9 mouse cellular contexts compared by ENCODE assay signal in genomic region chr7:47131840-47132179, GRCm38 (mm10). TPM values are rescaled to one million over a fixed set of nuclear protein-coding genes. Genes with fewer than 3 reads are reported as not detected.
DNase-seq lines count a peak whose midpoint lies in the region; ATAC-seq and TF ChIP-seq lines count a peak whose summit lies in the region.
"Had no signal": no experiment of that assay in that cellular context is flagged by ENCODE, and none has a peak within 500 bp of the region (broad histone marks: within the 10 kb centered on the region; RNA-seq: fewer than 3 reads in every experiment).

No protein-coding gene starts in this region.

- no peak for DNase-seq in kidney, postnatal 0 days (ENCODE audit: low spot score)
- no peak for DNase-seq in kidney, adult 18-20 months
- DNase-seq in adipocyte (ENCODE audit: low spot score) = no peak
- no peak for DNase-seq in left cerebral cortex, postnatal 25 days (ENCODE audit: low spot score in 2 of 2)
- DNase-seq in urinary bladder, postnatal 36 days (ENCODE audit: low spot score in 2 of 2) = no peak

- peak overlapping the region; percentile 56 for H3K4me3 ChIP-seq in kidney, postnatal 0 days (replicated peaks; ENCODE audit: low read depth, low read length)
- H3K4me3 ChIP-seq in embryonic facial prominence, embryonic 15.5 days (replicated peaks) = peak overlapping the region; percentile 53
- peak overlapping the region; percentile 65 for H3K4me3 ChIP-seq in intestine, embryonic 16.5 days (ENCODE audit: low read length)
- peak overlapping the region; percentile 67 for H3K4me3 ChIP-seq in neural tube, embryonic 12.5 days

- peaks cover 32% of the 10 kb centered on the region for H3K27me3 ChIP-seq in kidney, postnatal 0 days (ENCODE audit: insufficient read depth, low read length)
- peaks cover 62% of the 10 kb centered on the region for H3K27me3 ChIP-seq in embryonic facial prominence, embryonic 15.5 days
- H3K27me3 ChIP-seq in intestine, embryonic 16.5 days (replicated peaks; ENCODE audit: control insufficient read depth, insufficient read depth, low read length) = peaks cover 46% of the 10 kb centered on the region
- peaks cover 28% of the 10 kb centered on the region for H3K27me3 ChIP-seq in neural tube, embryonic 12.5 days (replicated peaks)

- H3K4me1 ChIP-seq in kidney, postnatal 0 days (replicated peaks; ENCODE audit: insufficient read depth, low read length) = peaks cover 9% of the 10 kb centered on the region; the same call in 1 of the 2 replicates
- peaks cover 19% of the 10 kb centered on the region for H3K4me1 ChIP-seq in embryonic facial prominence, embryonic 15.5 days
- peaks cover 12% of the 10 kb centered on the region; the same call in 1 of the 2 replicates for H3K4me1 ChIP-seq in intestine, embryonic 16.5 days (ENCODE audit: control insufficient read depth, insufficient read depth, low read length)
- 0 out of 2 replicates have a peak, but pooled peaks cover 13% of the 10 kb centered on the region for H3K4me1 ChIP-seq in neural tube, embryonic 12.5 days

- H3K36me3 ChIP-seq in kidney, postnatal 0 days (ENCODE audit: insufficient read depth, low read length) = no peaks in the 10 kb centered on the region
- H3K36me3 ChIP-seq in embryonic facial prominence, embryonic 15.5 days = no peaks in the 10 kb centered on the region
- H3K36me3 ChIP-seq in intestine, embryonic 16.5 days (ENCODE audit: control insufficient read depth, insufficient read depth, low read length) = no peaks in the 10 kb centered on the region
- H3K36me3 ChIP-seq in neural tube, embryonic 12.5 days = no peaks in the 10 kb centered on the region

- intact Hi-C loops in left cerebral cortex, postnatal 25 days (cut with DNase I) = loop anchor here (2.0 kb wide), 1 partner anchor 19 kb away; no protein-coding TSS in a partner anchor

- H3K9me3 ChIP-seq in kidney, postnatal 0 days (replicated peaks; ENCODE audit: low read length) = no peaks in the 10 kb centered on the region
- H3K9me3 ChIP-seq in embryonic facial prominence, embryonic 15.5 days (replicated peaks) = no peaks in the 10 kb centered on the region
- no peaks in the 10 kb centered on the region for H3K9me3 ChIP-seq in intestine, embryonic 16.5 days (ENCODE audit: control insufficient read depth, low read length)
- no peaks in the 10 kb centered on the region for H3K9me3 ChIP-seq in neural tube, embryonic 12.5 days

- peak overlapping the region; percentile 50 for H3K9ac ChIP-seq in kidney, postnatal 0 days (ENCODE audit: low read depth, low read length)
- peak overlapping the region; percentile 10; the same call in 1 of the 2 replicates for H3K9ac ChIP-seq in embryonic facial prominence, embryonic 15.5 days
- 0 out of 2 replicates have a peak overlapping the region, but pooled peaks have one; percentile 58 for H3K9ac ChIP-seq in intestine, embryonic 16.5 days (ENCODE audit: low read depth, low read length)
- peak overlapping the region; percentile 82 for H3K9ac ChIP-seq in neural tube, embryonic 12.5 days

- no peak overlapping the region for H3K27ac ChIP-seq in kidney, postnatal 0 days
- no peak overlapping the region for H3K27ac ChIP-seq in embryonic facial prominence, embryonic 15.5 days (replicated peaks)
- no peak overlapping the region for H3K27ac ChIP-seq in intestine, embryonic 16.5 days (ENCODE audit: low read length)
- H3K27ac ChIP-seq in neural tube, embryonic 12.5 days = no peak overlapping the region

- under 1% methylated on average over 15 of the region's 15 CpGs for WGBS in kidney, postnatal 0 days
- 1% methylated on average over 15 of the region's 15 CpGs for WGBS in embryonic facial prominence, embryonic 15.5 days
- 2% methylated on average over 15 of the region's 15 CpGs for WGBS in intestine, embryonic 16.5 days
- under 1% methylated on average over 15 of the region's 15 CpGs for WGBS in neural tube, embryonic 12.5 days

- H3K4me2 ChIP-seq in kidney, postnatal 0 days (ENCODE audit: low read length) = peak overlapping the region; percentile 91
- H3K4me2 ChIP-seq in embryonic facial prominence, embryonic 15.5 days (replicated peaks) = peak overlapping the region; percentile 97
- peak overlapping the region; percentile 98 for H3K4me2 ChIP-seq in intestine, embryonic 16.5 days (ENCODE audit: low read depth, low read length)
- peak overlapping the region; percentile 86 for H3K4me2 ChIP-seq in neural tube, embryonic 12.5 days (replicated peaks)

- no peak for ATAC-seq in kidney, postnatal 0 days (replicated peaks; ENCODE audit: low FRiP score, low read depth)
- ATAC-seq in embryonic facial prominence, embryonic 15.5 days (ENCODE audit: insufficient number of reproducible peaks, low FRiP score, low TSS enrichment, low read depth) = no peak
- peak; percentile 16; the same call in 1 of the 2 replicates for ATAC-seq in intestine, embryonic 16.5 days
- ATAC-seq in neural tube, embryonic 12.5 days (ENCODE audit: low FRiP score, low read depth) = peak; percentile 46
- ATAC-seq: inflammation-experienced regulatory T-cells, adult 6 months had no signal

- TF ChIP-seq CTCF in kidney, postnatal 0 days (IDR thresholded peaks at IDR 0.05; ENCODE audit: low read depth) = no peak

RNA-seq across cellular contexts. Expression of gene Ptpn5, which starts 1.7 kb away (rescaled TPM):
- 0.51 and 0.62 TPM in 2 replicates for polyA plus RNA-seq in kidney, postnatal 0 days (2015; fragmentation: Nextera tagmentation; extraction: Ambion mirVana)
- 0.14 and 0.47 TPM in 2 replicates for polyA plus RNA-seq in embryonic facial prominence, embryonic 15.5 days (2015; fragmentation: Nextera tagmentation; extraction: Ambion mirVana)
- polyA plus RNA-seq in intestine, embryonic 16.5 days (2015; fragmentation: Nextera tagmentation; extraction: Ambion mirVana) = 1.1 and 1.3 TPM in 2 replicates
- polyA plus RNA-seq in neural tube, embryonic 12.5 days (2016; fragmentation: Nextera tagmentation; extraction: Ambion mirVana) = 64.6 and 70.2 TPM in 2 replicates
- 100 to 1,000 TPM; 150 to 173 TPM for total RNA-seq in left cerebral cortex, postnatal 25 days (2021)

Comparison
In these comparisons a context has a peak if more than half of its experiments do, and no peak if none do; other contexts are left out.
1. ATAC-seq: peak in intestine, embryonic 16.5 days (single experiment) and neural tube, embryonic 12.5 days (single experiment); none in kidney, postnatal 0 days (single experiment) and embryonic facial prominence, embryonic 15.5 days (single experiment).
2. H3K9ac ChIP-seq: peak in every context shown above with its lines; median percentile 82 in neural tube, embryonic 12.5 days; 58 in intestine, embryonic 16.5 days; 50 in kidney, postnatal 0 days; 10 in embryonic facial prominence, embryonic 15.5 days.
3. RNA of gene Ptpn5, which starts 1.7 kb away (polyA plus RNA-seq): 64.6 to 70.2 TPM in neural tube, embryonic 12.5 days; 1.1 to 1.3 TPM in intestine, embryonic 16.5 days, 0.51 to 0.62 TPM in kidney, postnatal 0 days and 0.14 to 0.47 TPM in embryonic facial prominence, embryonic 15.5 days; every median in the first group is over 10 times any median in the second.
4. Peak in every context shown above with its lines, with median percentiles within 50 percentile points of each other: H3K4me2 ChIP-seq and H3K4me3 ChIP-seq.